Mouse (Mus musculus) forebrain, embryonic 11.5 days (tissue): ENCODE results near the gene Pigo. TPM values are rescaled to one million over a fixed set of nuclear protein-coding genes. Genes with fewer than 3 reads are reported as not detected.

Experiments used
- ATAC-seq: fragments of 200-750 bp; cut with Nextera tagmentation; replicated peaks from 2 replicates; pipeline ENCODE4 v1.8.0; 2017; ENCODE audit warnings: moderate TSS enrichment; ENCODE audit not compliant: low FRiP score
- DNase-seq: peaks from one replicate; pipeline ENCODE4 v3.0.0-alpha.2; 2017; ENCODE audit warnings: low spot score
- H3K27ac ChIP-seq: fragments of 300-500 bp; sonication (generic); 2 replicates; pipeline ENCODE4 v1.5.1; 2014; ENCODE audit warnings: low read depth, low read length
- H3K27me3 ChIP-seq: fragments of 300-500 bp; sonication (generic); 2 replicates; pipeline ENCODE4 v1.6.1; 2014; ENCODE audit warnings: mild to moderate bottlenecking, low read length, mixed read lengths; ENCODE audit not compliant: control insufficient read depth, insufficient read depth
- H3K36me3 ChIP-seq: fragments of 300-500 bp; sonication (generic); 2 replicates; pipeline ENCODE4 v1.6.1; 2014; ENCODE audit warnings: mild to moderate bottlenecking, low read length, moderate library complexity, mixed read lengths; ENCODE audit not compliant: control insufficient read depth, insufficient read depth
- H3K4me1 ChIP-seq: fragments of 300-500 bp; sonication (generic); replicated peaks from 2 replicates; pipeline ENCODE4 v1.6.1; 2014; ENCODE audit warnings: low read length, mixed read lengths; ENCODE audit not compliant: control insufficient read depth, insufficient read depth
- H3K4me2 ChIP-seq: fragments of 300-500 bp; sonication (generic); 2 replicates; pipeline ENCODE4 v1.6.1; 2014; ENCODE audit warnings: low read depth, mild to moderate bottlenecking, low read length, moderate library complexity, mixed read lengths; ENCODE audit not compliant: severe bottlenecking
- H3K4me3 ChIP-seq: fragments of 300-500 bp; sonication (generic); 2 replicates; pipeline ENCODE4 v1.5.1; 2014; ENCODE audit warnings: low read depth, low read length
- H3K9ac ChIP-seq: fragments of 300-500 bp; sonication (generic); 2 replicates; pipeline ENCODE4 v1.6.1; 2014; ENCODE audit warnings: low read length
- H3K9me3 ChIP-seq: fragments of 300-500 bp; sonication (generic); 2 replicates; pipeline ENCODE4 v1.6.1; 2016; ENCODE audit warnings: low read length, mixed read lengths; ENCODE audit not compliant: control insufficient read depth
- WGBS: fragments of 180-500 bp; shearing (Covaris S2); extraction: QIAGEN DNeasy Blood & Tissue Kit; methylation state at CpG from one replicate; pipeline ENCODE4 v1.1.7; 2014; 5-methylcytosine and 5-hydroxymethylcytosine counted together
- polyA plus RNA-seq: library from polyadenylated mRNA; unstranded; fragments of >200 nt; fragmentation: Nextera tagmentation; extraction: Ambion mirVana; gene quantifications from 2 replicates; pipeline ENCODE4 v1.2.1, GENCODE M21; 2014

Gene Pigo
- polyA plus RNA-seq, 1 experiment from 2014 or later = 25.8 TPM

DNA sequence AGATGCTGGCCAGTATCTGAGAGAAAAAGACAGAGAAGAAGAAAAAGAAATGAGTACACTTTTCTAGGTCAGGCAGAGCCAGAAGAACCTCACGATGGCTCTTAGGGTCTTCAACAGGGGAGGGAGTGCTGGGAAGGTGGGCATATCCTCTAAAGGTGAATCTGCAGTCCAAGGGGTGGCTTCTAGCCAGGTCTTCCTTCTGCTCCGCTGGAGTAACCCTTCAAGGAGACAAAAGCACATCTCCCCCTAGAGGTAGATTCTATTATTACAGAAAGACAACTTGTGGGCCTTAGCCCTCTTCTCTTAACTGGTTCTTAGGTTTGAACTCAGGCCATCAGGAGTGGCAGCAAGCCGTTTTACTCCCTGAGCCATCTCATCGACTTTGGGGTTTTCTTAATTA, 27.0 kb upstream of the Pigo start:
- H3K9ac ChIP-seq = no peak overlapping the region
- WGBS = 18% methylated on average over 4 of the region's 4 CpGs
- no peaks in the 10 kb centered on the region for H3K36me3 ChIP-seq
- no peak for DNase-seq
- no peak overlapping the region for H3K4me3 ChIP-seq
- ATAC-seq = no peak
- no peak overlapping the region for H3K27ac ChIP-seq
- no peaks in the 10 kb centered on the region for H3K27me3 ChIP-seq
- no peak overlapping the region for H3K4me2 ChIP-seq
- no peaks in the 10 kb centered on the region for H3K9me3 ChIP-seq
- no peaks in the 10 kb centered on the region for H3K4me1 ChIP-seq

DNA sequence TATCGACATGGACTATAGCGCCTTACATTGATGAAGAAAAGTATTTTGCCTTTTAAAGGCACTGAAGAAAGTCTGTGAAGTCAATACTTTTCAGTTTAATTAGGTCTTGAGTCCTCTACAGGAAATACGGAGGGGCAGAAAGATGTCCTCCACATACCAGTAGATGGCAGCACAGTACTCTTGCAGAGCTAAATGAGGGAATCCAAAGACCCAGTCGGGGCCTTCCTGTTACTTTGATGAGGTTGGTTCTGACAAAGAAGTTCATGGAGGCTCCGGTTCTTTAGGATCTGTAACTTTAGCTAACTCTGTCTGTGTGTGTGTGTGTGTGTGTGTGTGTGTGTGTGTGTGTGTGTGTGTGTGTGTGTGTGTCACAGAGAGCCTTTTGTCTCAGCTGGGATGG, 21.6 kb upstream of the Pigo start:
- no peak overlapping the region for H3K9ac ChIP-seq
- H3K27ac ChIP-seq = no peak overlapping the region
- no peak overlapping the region for H3K4me3 ChIP-seq
- H3K9me3 ChIP-seq = no peaks in the 10 kb centered on the region
- H3K4me2 ChIP-seq = no peak overlapping the region
- no peaks in the 10 kb centered on the region for H3K36me3 ChIP-seq
- ATAC-seq = no peak
- no peaks in the 10 kb centered on the region for H3K27me3 ChIP-seq
- peak; percentile 74 for DNase-seq
- H3K4me1 ChIP-seq = peaks cover 13% of the 10 kb centered on the region
- WGBS = 2% methylated on average over 5 of the region's 5 CpGs

DNA sequence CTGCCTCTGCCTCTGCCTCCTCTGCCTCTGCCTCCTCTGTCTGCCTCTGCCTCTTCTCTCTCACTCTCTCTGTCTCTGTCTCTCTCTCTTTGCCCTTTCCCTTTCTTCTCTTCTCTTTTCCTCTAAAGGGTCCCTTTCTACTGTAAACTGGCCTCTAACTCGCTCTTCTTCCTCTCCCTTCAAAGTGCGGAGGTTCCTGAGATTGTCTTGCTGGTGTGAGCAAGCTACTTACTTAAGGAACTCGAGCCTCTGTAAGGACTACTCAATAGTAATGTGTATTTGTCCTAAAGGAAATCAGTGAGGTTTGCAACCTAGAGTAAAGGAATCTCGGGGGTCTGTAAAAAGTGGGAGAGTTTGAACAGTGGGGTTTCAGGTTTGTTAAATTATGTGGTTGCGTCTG, 21.0 kb upstream of the Pigo start:
- Histone ChIP-seq H3K27me3 (no peaks in the 10 kb centered on the region), H3K4me2 (no peak overlapping the region), H3K4me1 (peaks cover 13% of the 10 kb centered on the region), H3K27ac (no peak overlapping the region), H3K36me3 (no peaks in the 10 kb centered on the region), H3K9me3 (no peaks in the 10 kb centered on the region), H3K9ac (no peak overlapping the region), H3K4me3 (no peak overlapping the region)
- WGBS = 64% methylated on average over 5 of the region's 5 CpGs
- ATAC-seq (no peak), DNase-seq (no peak)

DNA sequence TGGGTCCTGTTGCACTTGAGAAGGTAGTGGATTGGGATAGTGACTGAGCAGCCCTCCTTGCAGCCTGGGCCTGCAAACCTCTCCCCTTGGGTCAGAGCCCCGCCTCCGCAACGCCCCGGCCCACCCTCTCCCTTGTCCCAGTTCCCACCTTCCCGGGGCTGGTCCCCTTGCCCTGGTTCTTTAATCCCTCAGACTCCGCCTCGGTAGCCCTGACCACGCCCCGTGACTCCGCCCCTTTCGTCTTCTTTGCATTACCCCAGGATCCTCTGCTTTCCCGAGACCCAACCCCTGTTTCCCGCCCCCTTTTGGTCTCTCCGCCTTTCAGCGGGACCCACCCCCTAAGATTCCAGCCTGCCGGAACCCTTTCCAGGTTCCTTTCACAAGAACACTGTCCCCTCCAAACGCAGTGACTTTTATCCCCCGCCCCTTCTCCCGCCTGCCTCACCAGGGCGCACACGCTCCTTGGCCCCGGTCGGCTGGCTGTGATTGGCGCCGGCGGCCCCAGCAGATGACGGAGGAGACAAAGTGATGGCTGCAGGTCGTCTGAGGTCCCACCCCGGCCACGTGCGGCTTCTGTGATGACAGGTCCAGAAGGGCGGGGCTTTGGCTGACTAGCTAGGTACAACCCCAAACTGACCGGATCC, 20.2 kb upstream of the Pigo start, which contains the start of gene Fam214b:
TSS of gene Fam214b (minus strand) at position 562 of the 644 bp plus-strand sequence.
- Histone ChIP-seq H3K4me2 (peak within 1 kb of the TSS; percentile 89), H3K27me3 (no peaks in the 10 kb centered on the region), H3K4me1 (peaks cover 14% of the 10 kb centered on the region), H3K36me3 (no peaks in the 10 kb centered on the region), H3K9me3 (no peaks in the 10 kb centered on the region), H3K27ac (peak within 1 kb of the TSS; percentile 99), H3K4me3 (peak within 1 kb of the TSS; percentile 56), H3K9ac (peak within 1 kb of the TSS; percentile 70)
- WGBS = under 1% methylated on average over 33 of the region's 33 CpGs
- peak; percentile 99 for DNase-seq
- peak; percentile 84 for ATAC-seq

DNA sequence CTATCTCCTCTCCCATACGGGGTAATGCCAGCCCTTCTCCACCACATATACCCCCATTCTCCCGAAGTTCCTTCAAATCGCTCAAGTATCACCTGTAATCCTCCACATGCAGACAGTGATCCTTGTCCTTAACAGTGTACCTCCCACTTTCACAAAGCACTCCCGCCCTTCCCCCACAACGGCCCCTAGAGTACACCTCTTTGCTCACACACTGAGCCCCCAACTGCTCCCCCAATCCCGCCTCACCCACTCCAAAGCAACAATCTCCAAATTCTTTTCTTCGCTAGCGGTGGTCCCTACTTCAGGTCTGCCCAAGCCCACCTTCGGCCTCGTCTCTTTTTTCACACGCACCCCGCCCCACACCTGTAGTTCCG, 19.7 kb upstream of the Pigo start:
- Histone ChIP-seq H3K4me2 (peak overlapping the region; percentile 89), H3K9ac (peak overlapping the region; percentile 70), H3K4me3 (peak overlapping the region; percentile 56), H3K4me1 (peaks cover 14% of the 10 kb centered on the region), H3K27ac (peak overlapping the region; percentile 99), H3K27me3 (no peaks in the 10 kb centered on the region), H3K9me3 (no peaks in the 10 kb centered on the region), H3K36me3 (no peaks in the 10 kb centered on the region)
- DNase-seq (no peak), ATAC-seq (no peak; the same call in 1 of the 2 replicates)
- WGBS = 3% methylated on average over 13 of the region's 13 CpGs

DNA sequence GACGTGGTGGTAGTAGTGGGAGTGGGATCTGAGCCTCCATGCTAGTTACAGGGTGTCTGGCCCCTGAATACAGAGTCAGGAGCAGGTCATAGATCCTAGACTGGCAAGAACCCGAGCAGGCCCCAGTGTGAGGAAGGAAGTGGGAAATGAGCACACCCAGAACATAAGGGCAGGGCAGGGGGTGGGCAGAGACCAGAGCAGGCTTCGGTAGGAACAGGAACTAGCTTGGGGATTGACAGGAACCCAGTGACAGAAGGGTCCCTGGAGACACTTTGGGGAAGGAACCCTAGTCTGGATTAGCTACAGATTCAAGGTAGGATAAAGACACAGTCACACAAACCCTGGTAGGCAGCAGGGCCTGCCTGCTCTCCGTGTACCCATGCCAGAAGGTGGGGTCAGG, 19.1 kb upstream of the Pigo start:
- peaks cover 16% of the 10 kb centered on the region for H3K4me1 ChIP-seq
- 13% methylated on average over 4 of the region's 4 CpGs for WGBS

DNA sequence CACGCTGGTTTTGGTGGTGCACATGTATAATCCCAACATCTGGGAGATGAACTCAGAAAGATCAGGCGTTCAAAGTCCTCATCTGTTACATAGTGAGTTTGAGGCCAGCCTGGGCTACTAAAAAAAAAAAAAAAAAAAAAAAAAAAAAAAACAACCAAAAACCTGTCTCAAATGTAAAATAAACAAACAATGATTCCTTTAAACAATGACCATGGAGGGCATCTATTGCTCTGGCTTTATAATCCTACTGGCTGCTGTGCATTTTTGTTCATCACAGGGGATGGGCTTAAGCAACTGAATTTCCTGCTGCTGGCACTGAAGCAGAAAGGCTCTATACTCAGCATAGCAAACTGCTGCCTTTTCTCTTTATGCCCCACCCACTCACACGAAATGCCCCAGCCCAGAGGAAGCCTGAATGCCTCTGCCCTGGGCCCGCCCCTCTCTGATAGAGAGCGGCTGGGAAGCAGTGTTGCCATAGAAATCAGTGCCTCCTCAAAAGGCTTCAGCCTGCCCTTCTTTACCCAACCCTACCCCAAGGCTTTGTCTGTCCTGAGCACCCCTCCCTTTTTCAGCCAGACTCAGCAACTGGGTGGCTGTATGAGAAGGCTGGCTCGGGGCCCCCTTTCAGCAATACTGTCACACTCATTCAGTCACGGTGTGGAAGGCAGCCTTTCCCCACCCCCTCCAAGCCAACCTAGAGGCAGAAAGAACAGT, 18.2 kb upstream of the Pigo start:
- H3K4me1 ChIP-seq = peaks cover 22% of the 10 kb centered on the region
- WGBS = 9% methylated on average over 7 of the region's 7 CpGs
- no peaks in the 10 kb centered on the region for H3K36me3 ChIP-seq
- peak overlapping the region; percentile 56 for H3K4me3 ChIP-seq
- H3K9me3 ChIP-seq = no peaks in the 10 kb centered on the region
- DNase-seq (peak; percentile 91), ATAC-seq (peak; percentile 87)
- no peaks in the 10 kb centered on the region for H3K27me3 ChIP-seq
- peak overlapping the region; percentile 89 for H3K4me2 ChIP-seq
- peak overlapping the region; percentile 99 for H3K27ac ChIP-seq
- peak overlapping the region; percentile 70 for H3K9ac ChIP-seq

More for the DNA sequence above, 19.1 kb upstream of the Pigo start:
- ATAC-seq (no peak), DNase-seq (no peak)
- Histone ChIP-seq H3K9me3 (no peaks in the 10 kb centered on the region), H3K4me2 (peak overlapping the region; percentile 89), H3K27me3 (no peaks in the 10 kb centered on the region), H3K36me3 (no peaks in the 10 kb centered on the region), H3K4me3 (peak overlapping the region; percentile 56), H3K9ac (peak overlapping the region; percentile 70), H3K27ac (peak overlapping the region; percentile 99)

DNA sequence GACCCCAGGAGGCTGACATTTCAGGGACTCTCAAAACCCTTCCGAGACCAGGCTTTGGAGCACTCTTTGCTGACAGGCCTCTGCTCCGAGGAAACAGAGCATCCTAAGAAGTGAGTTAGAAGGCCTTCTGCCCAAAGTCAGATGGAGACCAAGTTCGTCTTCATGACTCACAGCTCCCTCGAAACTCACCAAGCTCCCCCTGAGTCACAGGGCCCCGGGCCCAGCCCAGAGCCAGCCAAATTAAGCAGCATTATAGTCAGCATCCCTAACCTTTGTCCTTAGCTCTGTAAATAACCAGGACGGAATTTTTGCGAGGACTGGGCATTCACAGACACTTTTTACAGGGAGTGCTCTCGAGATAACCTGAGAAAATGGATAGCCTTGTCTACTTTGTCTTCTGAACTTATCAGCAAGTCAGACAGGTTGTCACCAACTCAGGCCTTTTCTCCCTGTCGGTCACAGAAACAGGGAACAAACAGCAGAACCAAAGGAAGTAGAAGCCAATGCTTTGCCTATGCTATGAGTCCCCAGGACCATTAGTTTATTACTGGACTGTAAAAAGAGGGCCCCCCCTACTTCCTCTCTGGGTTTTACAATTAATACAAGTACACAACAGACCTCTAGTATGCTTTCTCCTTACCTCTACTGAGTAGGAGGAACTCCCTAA, 15.4 kb upstream of the Pigo start:
- no peaks in the 10 kb centered on the region for H3K27me3 ChIP-seq
- no peak overlapping the region for H3K4me3 ChIP-seq
- peak overlapping the region; percentile 51; the same call in 1 of the 2 replicates for H3K27ac ChIP-seq
- peaks cover 22% of the 10 kb centered on the region for H3K4me1 ChIP-seq
- ATAC-seq (no peak), DNase-seq (no peak)
- no peaks in the 10 kb centered on the region for H3K9me3 ChIP-seq
- WGBS = 71% methylated on average over 9 of the region's 9 CpGs
- no peak overlapping the region; the same call in 1 of the 2 replicates for H3K9ac ChIP-seq
- H3K4me2 ChIP-seq = no peak overlapping the region
- H3K36me3 ChIP-seq = peaks cover 3% of the 10 kb centered on the region; the same call in 1 of the 2 replicates
